Mouse (Mus musculus): ENCODE data around the gene Rpl22l1. TPM values are rescaled to one million over a fixed set of nuclear protein-coding genes. Genes with fewer than 3 reads are reported as not detected.
"Not testable (repeated sequence)": the region's sequence is repeated elsewhere in the genome, so short reads cannot be mapped to it uniquely, and the experiment has no call there.

The Rpl22l1 gene
- total RNA-seq (2021) = 158 and 261 TPM in 2 replicates
- long read RNA-seq, transcript Rpl22l1-208 (1 exons, 1,908 nt) = minor isoform, 15 of 88 reads
- long read RNA-seq, transcript Rpl22l1-201 (4 exons, 552 nt) = minor isoform, 20 of 88 reads
- long read RNA-seq, transcript Rpl22l1-206 (4 exons, 525 nt) = major isoform, 48 of 88 reads
- long read RNA-seq, partial matches to known transcripts = 1 of 88 reads
- long read RNA-seq, other reads (novel, unspliced or antisense) = 3 of 88 reads

- DNase-seq = peak; percentile 99
These were observed at the start of gene Rpl22l1 for GRCm38 (mm10) chr3:28805301-28806097. Gene Rpl22l1 (plus strand): TSS chr3:28805436.

GRCm38 (mm10) chr3:28755477-28755876, 49.8 kb upstream of the Rpl22l1 start:
- DNase-seq = no peak

GRCm38 (mm10) chr3:28761225-28761789, 43.9 kb upstream of the Rpl22l1 start:
- DNase-seq = no peak

- no peak for DNase-seq
These were observed 38.3 kb upstream of the Rpl22l1 start for GRCm38 (mm10) chr3:28766935-28767334.

- DNase-seq = no peak
These were observed 37.0 kb upstream of the Rpl22l1 start for GRCm38 (mm10) chr3:28768222-28768621.

- DNase-seq = not testable (repeated sequence)
These were observed 32.3 kb upstream of the Rpl22l1 start for GRCm38 (mm10) chr3:28772919-28773318.

- no peak for DNase-seq
These were observed 29.9 kb upstream of the Rpl22l1 start for GRCm38 (mm10) chr3:28775361-28775760.

GRCm38 (mm10) chr3:28775958-28776357, 29.3 kb upstream of the Rpl22l1 start:
- no peak for DNase-seq

- DNase-seq = no peak
These were observed 28.7 kb upstream of the Rpl22l1 start for GRCm38 (mm10) chr3:28776491-28776890.

- DNase-seq = no peak
These were observed 24.7 kb upstream of the Rpl22l1 start for GRCm38 (mm10) chr3:28780511-28780910.

- DNase-seq = peak; percentile 91
These were observed 24.2 kb upstream of the Rpl22l1 start, which contains the start of gene Eif5a2 for GRCm38 (mm10) chr3:28780994-28781393. Gene Eif5a2 (plus strand): TSS chr3:28781276.

- no peak for DNase-seq
These were observed 23.8 kb upstream of the Rpl22l1 start for GRCm38 (mm10) chr3:28781422-28781821.

- DNase-seq = no peak
These were observed 23.4 kb upstream of the Rpl22l1 start for GRCm38 (mm10) chr3:28781848-28782247.

GRCm38 (mm10) chr3:28784176-28784575, 21.1 kb upstream of the Rpl22l1 start:
- DNase-seq = no peak

- no peak for DNase-seq
These were observed 10.4 kb upstream of the Rpl22l1 start for GRCm38 (mm10) chr3:28794835-28795234.

- no peak for DNase-seq
These were observed 2.9 kb downstream of the Rpl22l1 start for GRCm38 (mm10) chr3:28808039-28808643.

GRCm38 (mm10) chr3:28811441-28811840, 6.2 kb downstream of the Rpl22l1 start:
- no peak for DNase-seq

GRCm38 (mm10) chr3:28814361-28814760, 9.1 kb downstream of the Rpl22l1 start:
- no peak for DNase-seq

GRCm38 (mm10) chr3:28816010-28816540, 10.8 kb downstream of the Rpl22l1 start:
- no peak for DNase-seq

- no peak for DNase-seq
These were observed 21.0 kb downstream of the Rpl22l1 start for GRCm38 (mm10) chr3:28826272-28826671.

- DNase-seq = no peak
These were observed 22.4 kb downstream of the Rpl22l1 start for GRCm38 (mm10) chr3:28827605-28828004.

- DNase-seq = no peak
These were observed 24.2 kb downstream of the Rpl22l1 start for GRCm38 (mm10) chr3:28829454-28829853.

Measured in adrenal gland, postnatal 25 days (tissue).